Mouse (Mus musculus): ENCODE data around the gene Arhgef28. TPM values are rescaled to one million over a fixed set of nuclear protein-coding genes. Genes with fewer than 3 reads are reported as not detected.

Arhgef28 gene
- total and polyA plus RNA-seq, 3 experiments = 0.11 TPM; not detected in 2

GRCm38 (mm10) chr13:98001719-98002118 is 204.5 kb downstream of the Arhgef28 start:
- ATAC-seq (ENCODE audit: extremely low read depth, insufficient number of reproducible peaks, low FRiP score, poor library complexity, severe bottlenecking) (no peak), DNase-seq (ENCODE audit: low spot score) (no peak)
- Histone ChIP-seq H3K9me3 (replicated peaks) (no peaks in the 10 kb centered on the region), H3K27me3 (ENCODE audit: insufficient read depth, low read length) (peaks cover 7% of the 10 kb centered on the region), H3K36me3 (replicated peaks) (no peaks in the 10 kb centered on the region), H3K4me3 (ENCODE audit: low read depth, low read length) (no peak overlapping the region), H3K4me1 (ENCODE audit: insufficient read depth, low read depth, low read length) (no peaks in the 10 kb centered on the region)
- TF ChIP-seq POLR2AphosphoS5 (IDR thresholded peaks at IDR 0.05; ENCODE audit: insufficient replicate concordance, low read depth, low read length) (no peak), TAL1 (conservative IDR thresholded peaks at IDR 0.05; ENCODE audit: low read depth, low read length) (no peak), GATA1 (IDR thresholded peaks at IDR 0.05; ENCODE audit: borderline replicate concordance, low read length) (no peak), GATA2 (IDR thresholded peaks at IDR 0.05; ENCODE audit: borderline replicate concordance, low read depth, low read length) (no peak), CTCF (IDR thresholded peaks at IDR 0.05; ENCODE audit: low read depth, low read length) (no peak)

GRCm38 (mm10) chr13:98000841-98001240 is 205.4 kb downstream of the Arhgef28 start:
- H3K36me3 ChIP-seq (replicated peaks) = no peaks in the 10 kb centered on the region
- DNase-seq (ENCODE audit: low spot score) (no peak), ATAC-seq (ENCODE audit: extremely low read depth, insufficient number of reproducible peaks, low FRiP score, poor library complexity, severe bottlenecking) (no peak)
- no peaks in the 10 kb centered on the region for H3K9me3 ChIP-seq (replicated peaks)
- no peak overlapping the region for H3K4me3 ChIP-seq (ENCODE audit: low read depth, low read length)
- peaks cover 7% of the 10 kb centered on the region for H3K27me3 ChIP-seq (ENCODE audit: insufficient read depth, low read length)
- TF ChIP-seq CTCF (IDR thresholded peaks at IDR 0.05; ENCODE audit: low read depth, low read length) = no peak
- no peak for TF ChIP-seq TAL1 (conservative IDR thresholded peaks at IDR 0.05; ENCODE audit: low read depth, low read length)
- TF ChIP-seq GATA1 (IDR thresholded peaks at IDR 0.05; ENCODE audit: borderline replicate concordance, low read length) = no peak
- no peak for TF ChIP-seq GATA2 (IDR thresholded peaks at IDR 0.05; ENCODE audit: borderline replicate concordance, low read depth, low read length)
- no peak for TF ChIP-seq POLR2AphosphoS5 (IDR thresholded peaks at IDR 0.05; ENCODE audit: insufficient replicate concordance, low read depth, low read length)
- no peaks in the 10 kb centered on the region for H3K4me1 ChIP-seq (ENCODE audit: insufficient read depth, low read depth, low read length)

GRCm38 (mm10) chr13:97999130-97999529 is 207.1 kb downstream of the Arhgef28 start:
- H3K9me3 ChIP-seq (replicated peaks) = no peaks in the 10 kb centered on the region
- no peak overlapping the region for H3K4me3 ChIP-seq (ENCODE audit: low read depth, low read length)
- TF ChIP-seq CTCF (IDR thresholded peaks at IDR 0.05; ENCODE audit: low read depth, low read length) (no peak), GATA2 (IDR thresholded peaks at IDR 0.05; ENCODE audit: borderline replicate concordance, low read depth, low read length) (no peak), POLR2AphosphoS5 (IDR thresholded peaks at IDR 0.05; ENCODE audit: insufficient replicate concordance, low read depth, low read length) (no peak), TAL1 (conservative IDR thresholded peaks at IDR 0.05; ENCODE audit: low read depth, low read length) (no peak), GATA1 (IDR thresholded peaks at IDR 0.05; ENCODE audit: borderline replicate concordance, low read length) (no peak)
- DNase-seq (ENCODE audit: low spot score) (no peak), ATAC-seq (ENCODE audit: extremely low read depth, insufficient number of reproducible peaks, low FRiP score, poor library complexity, severe bottlenecking) (no peak)
- H3K4me1 ChIP-seq (ENCODE audit: insufficient read depth, low read depth, low read length) = no peaks in the 10 kb centered on the region
- H3K27me3 ChIP-seq (ENCODE audit: insufficient read depth, low read length) = peaks cover 7% of the 10 kb centered on the region
- no peaks in the 10 kb centered on the region for H3K36me3 ChIP-seq (replicated peaks)

- TF ChIP-seq GATA1 (IDR thresholded peaks at IDR 0.05; ENCODE audit: borderline replicate concordance, low read length) = no peak
- TF ChIP-seq CTCF (IDR thresholded peaks at IDR 0.05; ENCODE audit: low read depth, low read length) = no peak
- TF ChIP-seq POLR2AphosphoS5 (IDR thresholded peaks at IDR 0.05; ENCODE audit: insufficient replicate concordance, low read depth, low read length) = no peak
- no peak for TF ChIP-seq GATA2 (IDR thresholded peaks at IDR 0.05; ENCODE audit: borderline replicate concordance, low read depth, low read length)
- no peak for TF ChIP-seq TAL1 (conservative IDR thresholded peaks at IDR 0.05; ENCODE audit: low read depth, low read length)
- H3K9me3 ChIP-seq (replicated peaks) = no peaks in the 10 kb centered on the region
- DNase-seq (ENCODE audit: low spot score) (no peak), ATAC-seq (ENCODE audit: extremely low read depth, insufficient number of reproducible peaks, low FRiP score, poor library complexity, severe bottlenecking) (no peak)
- H3K4me3 ChIP-seq (ENCODE audit: low read depth, low read length) = no peak overlapping the region
- no peaks in the 10 kb centered on the region for H3K36me3 ChIP-seq (replicated peaks)
- no peaks in the 10 kb centered on the region for H3K4me1 ChIP-seq (ENCODE audit: insufficient read depth, low read depth, low read length)
- peaks cover 7% of the 10 kb centered on the region for H3K27me3 ChIP-seq (ENCODE audit: insufficient read depth, low read length)
Observed at GRCm38 (mm10) chr13:97998570-97998969, 207.7 kb downstream of the Arhgef28 start.

DNA sequence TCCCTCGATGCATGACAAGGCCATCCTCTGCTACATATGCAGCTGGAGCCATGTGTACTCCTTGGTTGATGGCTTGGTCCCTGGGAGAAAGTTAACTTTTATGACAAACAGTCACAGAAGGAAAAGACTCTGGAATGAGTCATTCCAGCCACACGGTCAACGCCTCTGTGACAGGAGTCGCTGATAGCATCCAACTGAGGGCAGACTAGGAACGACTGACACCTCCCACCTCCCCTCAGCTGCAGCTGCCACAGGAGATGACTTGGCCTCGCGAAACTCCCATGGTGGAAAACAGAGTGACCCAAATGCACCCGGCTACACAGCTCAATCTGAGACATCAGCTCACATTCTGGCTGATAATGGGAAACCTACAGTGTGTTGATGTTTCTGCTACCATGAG is 215.3 kb downstream of the Arhgef28 start:
- no peak overlapping the region for H3K4me3 ChIP-seq (ENCODE audit: low read depth, low read length)
- no peaks in the 10 kb centered on the region for H3K27me3 ChIP-seq (ENCODE audit: insufficient read depth, low read length)
- ATAC-seq (ENCODE audit: extremely low read depth, insufficient number of reproducible peaks, low FRiP score, poor library complexity, severe bottlenecking) (no peak), DNase-seq (ENCODE audit: low spot score) (no peak)
- no peaks in the 10 kb centered on the region for H3K4me1 ChIP-seq (ENCODE audit: insufficient read depth, low read depth, low read length)
- H3K36me3 ChIP-seq (replicated peaks) = no peaks in the 10 kb centered on the region
- H3K9me3 ChIP-seq (replicated peaks) = no peaks in the 10 kb centered on the region
- TF ChIP-seq TAL1 (conservative IDR thresholded peaks at IDR 0.05; ENCODE audit: low read depth, low read length) (no peak), GATA2 (IDR thresholded peaks at IDR 0.05; ENCODE audit: borderline replicate concordance, low read depth, low read length) (no peak), GATA1 (IDR thresholded peaks at IDR 0.05; ENCODE audit: borderline replicate concordance, low read length) (no peak), POLR2AphosphoS5 (IDR thresholded peaks at IDR 0.05; ENCODE audit: insufficient replicate concordance, low read depth, low read length) (no peak), CTCF (IDR thresholded peaks at IDR 0.05; ENCODE audit: low read depth, low read length) (no peak)

- no peak for TF ChIP-seq CTCF (IDR thresholded peaks at IDR 0.05; ENCODE audit: low read depth, low read length)
- TF ChIP-seq POLR2AphosphoS5 (IDR thresholded peaks at IDR 0.05; ENCODE audit: insufficient replicate concordance, low read depth, low read length) = no peak
- no peak for TF ChIP-seq GATA1 (IDR thresholded peaks at IDR 0.05; ENCODE audit: borderline replicate concordance, low read length)
- no peak for TF ChIP-seq TAL1 (conservative IDR thresholded peaks at IDR 0.05; ENCODE audit: low read depth, low read length)
- TF ChIP-seq GATA2 (IDR thresholded peaks at IDR 0.05; ENCODE audit: borderline replicate concordance, low read depth, low read length) = no peak
- no peak overlapping the region for H3K4me3 ChIP-seq (ENCODE audit: low read depth, low read length)
- H3K4me1 ChIP-seq (ENCODE audit: insufficient read depth, low read depth, low read length) = no peaks in the 10 kb centered on the region
- H3K27me3 ChIP-seq (ENCODE audit: insufficient read depth, low read length) = no peaks in the 10 kb centered on the region
- ATAC-seq (ENCODE audit: extremely low read depth, insufficient number of reproducible peaks, low FRiP score, poor library complexity, severe bottlenecking) (no peak), DNase-seq (ENCODE audit: low spot score) (no peak)
- no peaks in the 10 kb centered on the region for H3K36me3 ChIP-seq (replicated peaks)
- no peaks in the 10 kb centered on the region for H3K9me3 ChIP-seq (replicated peaks)
Observed at GRCm38 (mm10) chr13:97988796-97989195, 217.4 kb downstream of the Arhgef28 start.
